Mouse (Mus musculus) heart, embryonic 11.5 days (tissue): ENCODE data around the gene Myzap. TPM values are rescaled to one million over a fixed set of nuclear protein-coding genes. Genes with fewer than 3 reads are reported as not detected.
A peak's percentile ranks its signal among the peaks of the same experiment; 100 is the strongest.

Experiments used
- ATAC-seq: fragments of 200-750 bp; cut with Nextera tagmentation; replicated peaks from 2 replicates; pipeline ENCODE4 v1.8.0; 2017; ENCODE audit warnings: moderate library complexity; ENCODE audit not compliant: insufficient number of reproducible peaks, low FRiP score, low TSS enrichment
- H3K27ac ChIP-seq: fragments of 300-500 bp; sonication (generic); 2 replicates; pipeline ENCODE4 v1.5.1; 2014; ENCODE audit warnings: mild to moderate bottlenecking, low read depth, low read length
- H3K27me3 ChIP-seq: fragments of 300-500 bp; sonication (generic); 2 replicates; pipeline ENCODE4 v1.6.1; 2014; ENCODE audit warnings: mild to moderate bottlenecking, low read length, mixed read lengths; ENCODE audit not compliant: control insufficient read depth, insufficient read depth
- H3K36me3 ChIP-seq: fragments of 300-500 bp; sonication (generic); 2 replicates; pipeline ENCODE4 v1.6.1; 2014; ENCODE audit warnings: mild to moderate bottlenecking, low read length, moderate library complexity, mixed read lengths; ENCODE audit not compliant: control insufficient read depth, insufficient read depth
- H3K4me1 ChIP-seq: fragments of 300-500 bp; sonication (generic); 2 replicates; pipeline ENCODE4 v1.6.1; 2014; ENCODE audit warnings: low read length; ENCODE audit not compliant: control insufficient read depth, insufficient read depth
- H3K4me2 ChIP-seq: fragments of 300-500 bp; sonication (generic); 2 replicates; pipeline ENCODE4 v1.6.1; 2014; ENCODE audit warnings: mild to moderate bottlenecking, moderate library complexity
- H3K4me3 ChIP-seq: fragments of 300-500 bp; sonication (generic); 2 replicates; pipeline ENCODE4 v1.5.1; 2014; ENCODE audit warnings: low read depth, low read length
- H3K9ac ChIP-seq: fragments of 300-500 bp; sonication (generic); 2 replicates; pipeline ENCODE4 v1.6.1; 2014; ENCODE audit warnings: mild to moderate bottlenecking, low read depth, low read length, moderate library complexity
- H3K9me3 ChIP-seq: fragments of 300-500 bp; sonication (generic); replicated peaks from 2 replicates; pipeline ENCODE4 v1.6.1; 2016; ENCODE audit warnings: low read length; ENCODE audit not compliant: control insufficient read depth
- WGBS: fragments of 180-500 bp; shearing (Covaris S2); extraction: QIAGEN DNeasy Blood & Tissue Kit; methylation state at CpG from one replicate; pipeline ENCODE4 v1.1.7; 2014; ENCODE audit not compliant: insufficient replicate concordance; 5-methylcytosine and 5-hydroxymethylcytosine counted together
- polyA plus RNA-seq: library from polyadenylated mRNA; unstranded; fragments of >200 nt; fragmentation: Nextera tagmentation; extraction: Ambion mirVana; gene quantifications from 2 replicates; pipeline ENCODE4 v1.2.1, GENCODE M21; 2014

The Myzap gene
- polyA plus RNA-seq = 51.3 and 58.0 TPM in 2 replicates

DNA sequence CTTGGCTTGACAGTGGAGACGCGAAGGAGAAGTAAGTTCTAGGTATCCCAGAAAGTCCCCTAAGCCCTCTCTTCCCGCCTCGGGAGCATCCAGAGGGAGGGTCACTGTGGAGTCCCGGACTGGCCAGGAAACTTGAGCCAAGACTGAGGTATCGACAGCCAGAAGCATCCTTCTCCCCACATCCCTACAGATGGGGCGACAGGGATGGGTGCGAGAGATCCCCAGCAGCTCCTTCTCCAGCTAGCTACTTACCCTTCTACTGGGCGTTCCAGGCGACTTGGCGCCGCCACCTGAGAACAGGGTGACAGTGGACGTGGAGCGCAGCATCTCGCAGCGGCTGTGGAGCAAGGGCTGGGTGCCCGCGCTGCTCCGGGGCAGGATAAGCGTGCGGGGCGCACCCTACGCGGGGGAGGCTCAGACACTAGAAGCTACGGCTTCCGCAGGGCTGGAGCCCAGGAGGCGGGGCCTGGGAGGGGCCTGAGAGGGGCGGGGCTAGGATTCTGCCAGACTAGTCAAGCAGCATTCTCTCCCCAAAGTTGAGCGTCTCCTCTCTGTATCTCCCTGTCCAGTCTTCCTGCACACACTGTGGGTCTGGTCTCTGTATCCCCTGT, at the start of gene Myzap:
Myzap (minus strand) TSS at position 423 of the 611 bp plus-strand sequence.
- no peaks in the 10 kb centered on the region for H3K9me3 ChIP-seq
- peak within 1 kb of the TSS; percentile 74 for H3K9ac ChIP-seq
- H3K27me3 ChIP-seq = peaks cover 2% of the 10 kb centered on the region; the same call in 1 of the 2 replicates
- peak within 1 kb of the TSS; percentile 76 for H3K4me2 ChIP-seq
- peaks cover 35% of the 10 kb centered on the region for H3K4me1 ChIP-seq
- H3K27ac ChIP-seq = peak within 1 kb of the TSS; percentile 47
- 1% methylated on average over 29 of the region's 29 CpGs for WGBS
- peak within 1 kb of the TSS; percentile 63 for H3K4me3 ChIP-seq
- ATAC-seq = peak; percentile 82
- H3K36me3 ChIP-seq = no peaks in the 10 kb centered on the region

DNA sequence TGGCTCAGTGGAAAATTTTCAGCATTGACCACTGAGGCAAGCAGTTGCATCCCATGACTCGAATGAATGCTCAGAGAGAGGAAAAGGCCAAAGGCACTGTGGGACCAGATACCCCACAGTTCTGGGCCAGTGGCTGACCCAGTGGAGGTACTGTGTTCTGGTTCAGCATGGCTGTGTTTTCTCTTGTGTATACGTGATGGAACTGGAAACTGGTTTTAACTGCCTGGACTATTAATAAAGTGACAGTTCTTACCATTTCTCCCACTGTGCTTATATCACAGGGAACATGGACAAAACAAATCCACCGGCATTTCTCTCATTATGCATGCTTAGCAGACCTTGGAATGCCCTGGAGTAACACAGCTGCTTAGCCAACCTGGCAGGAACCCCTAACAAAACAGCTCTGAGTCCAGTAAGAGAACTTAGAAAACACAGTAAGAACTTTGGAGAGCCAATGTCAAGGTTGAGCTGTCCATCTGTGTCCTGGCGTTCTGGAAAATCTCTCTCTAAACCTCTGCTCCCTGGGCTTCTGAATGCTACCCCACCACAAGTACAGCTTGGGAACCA, 48.3 kb upstream of the Myzap start:
- WGBS = 75% methylated on average over 4 of the region's 4 CpGs
- no peak overlapping the region for H3K4me3 ChIP-seq
- no peaks in the 10 kb centered on the region for H3K27me3 ChIP-seq
- H3K9ac ChIP-seq = no peak overlapping the region
- H3K27ac ChIP-seq = peak overlapping the region; percentile 38
- peaks cover 9% of the 10 kb centered on the region for H3K4me1 ChIP-seq
- ATAC-seq = no peak
- peaks cover 30% of the 10 kb centered on the region for H3K36me3 ChIP-seq
- H3K4me2 ChIP-seq = no peak overlapping the region
- H3K9me3 ChIP-seq = no peaks in the 10 kb centered on the region; the same call in 1 of the 2 replicates

- Histone ChIP-seq H3K4me3 (no peak overlapping the region), H3K36me3 (peaks cover 23% of the 10 kb centered on the region), H3K27me3 (no peaks in the 10 kb centered on the region), H3K27ac (no peak overlapping the region), H3K4me1 (peaks cover 9% of the 10 kb centered on the region), H3K9ac (no peak overlapping the region), H3K4me2 (no peak overlapping the region), H3K9me3 (no peaks in the 10 kb centered on the region; the same call in 1 of the 2 replicates)
- no peak for ATAC-seq
- WGBS = 72% methylated on average over 11 of the region's 11 CpGs
Observed at GRCm38 (mm10) chr9:71638198-71638597, 46.0 kb upstream of the Myzap start.

GRCm38 (mm10) chr9:71636854-71637253, 44.7 kb upstream of the Myzap start:
- Histone ChIP-seq H3K36me3 (peaks cover 18% of the 10 kb centered on the region), H3K27me3 (no peaks in the 10 kb centered on the region), H3K9ac (no peak overlapping the region), H3K4me3 (no peak overlapping the region), H3K27ac (no peak overlapping the region), H3K9me3 (no peaks in the 10 kb centered on the region), H3K4me1 (peaks cover 9% of the 10 kb centered on the region), H3K4me2 (no peak overlapping the region)
- 90% methylated on average over 1 of the region's 1 CpGs for WGBS
- ATAC-seq = no peak

GRCm38 (mm10) chr9:71635627-71636026, 43.5 kb upstream of the Myzap start:
- Histone ChIP-seq H3K4me1 (0 out of 2 replicates have a peak, but pooled peaks cover 2% of the 10 kb centered on the region), H3K27ac (no peak overlapping the region), H3K4me3 (no peak overlapping the region), H3K4me2 (no peak overlapping the region), H3K9me3 (no peaks in the 10 kb centered on the region), H3K9ac (no peak overlapping the region), H3K36me3 (peaks cover 24% of the 10 kb centered on the region), H3K27me3 (no peaks in the 10 kb centered on the region)
- ATAC-seq = no peak
- WGBS = 68% methylated on average over 1 of the region's 1 CpGs

DNA sequence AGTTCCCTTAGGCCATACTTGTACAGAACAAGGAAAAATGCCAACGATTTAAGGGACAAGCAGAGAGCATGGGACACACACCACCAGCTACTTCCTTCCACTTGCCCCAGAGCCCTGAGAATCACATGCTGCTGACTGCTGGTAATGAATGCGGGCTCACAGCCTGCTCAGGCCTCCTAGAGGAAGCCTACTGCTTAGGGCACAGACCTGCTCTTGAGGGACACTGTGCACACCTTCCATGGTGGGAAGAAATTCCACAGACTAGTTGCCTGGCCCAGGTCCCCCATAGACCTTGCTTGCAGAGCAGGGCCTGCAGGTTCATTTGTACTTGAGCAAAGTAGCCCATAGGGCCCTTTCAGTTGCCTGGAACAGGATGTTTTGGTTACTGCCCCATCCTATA, 42.8 kb upstream of the Myzap start:
- H3K27me3 ChIP-seq = no peaks in the 10 kb centered on the region
- H3K9me3 ChIP-seq = no peaks in the 10 kb centered on the region
- no peak overlapping the region for H3K4me2 ChIP-seq
- no peak overlapping the region for H3K9ac ChIP-seq
- H3K36me3 ChIP-seq = peaks cover 24% of the 10 kb centered on the region
- H3K27ac ChIP-seq = no peak overlapping the region
- H3K4me3 ChIP-seq = no peak overlapping the region
- no peaks in the 10 kb centered on the region for H3K4me1 ChIP-seq
- no peak for ATAC-seq
- WGBS = 94% methylated on average over 2 of the region's 2 CpGs

DNA sequence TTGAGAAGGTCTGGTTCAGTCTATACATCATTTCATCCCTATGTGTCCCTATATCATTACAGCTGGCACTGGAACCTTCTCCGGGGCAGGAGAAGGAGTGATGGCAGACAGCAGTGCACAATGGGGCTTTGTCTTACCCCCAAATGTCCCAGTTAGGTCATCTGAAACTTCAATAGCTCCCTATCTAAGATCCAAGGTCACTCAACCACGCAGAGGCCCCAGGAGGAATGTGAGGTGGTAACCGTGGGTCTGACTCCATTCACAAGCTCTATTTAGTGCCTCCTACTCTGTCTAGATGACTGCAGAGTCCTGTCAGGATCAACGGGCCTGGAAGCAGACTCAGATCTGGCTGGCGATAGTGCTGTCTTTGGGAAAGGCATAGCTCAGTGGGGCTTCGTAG, 36.8 kb upstream of the Myzap start:
- Histone ChIP-seq H3K36me3 (peaks cover 30% of the 10 kb centered on the region), H3K9me3 (no peaks in the 10 kb centered on the region), H3K27ac (no peak overlapping the region), H3K4me2 (no peak overlapping the region), H3K4me1 (0 out of 2 replicates have a peak, but pooled peaks cover 4% of the 10 kb centered on the region), H3K4me3 (no peak overlapping the region), H3K27me3 (no peaks in the 10 kb centered on the region), H3K9ac (no peak overlapping the region)
- WGBS = 61% methylated on average over 6 of the region's 6 CpGs
- no peak for ATAC-seq

DNA sequence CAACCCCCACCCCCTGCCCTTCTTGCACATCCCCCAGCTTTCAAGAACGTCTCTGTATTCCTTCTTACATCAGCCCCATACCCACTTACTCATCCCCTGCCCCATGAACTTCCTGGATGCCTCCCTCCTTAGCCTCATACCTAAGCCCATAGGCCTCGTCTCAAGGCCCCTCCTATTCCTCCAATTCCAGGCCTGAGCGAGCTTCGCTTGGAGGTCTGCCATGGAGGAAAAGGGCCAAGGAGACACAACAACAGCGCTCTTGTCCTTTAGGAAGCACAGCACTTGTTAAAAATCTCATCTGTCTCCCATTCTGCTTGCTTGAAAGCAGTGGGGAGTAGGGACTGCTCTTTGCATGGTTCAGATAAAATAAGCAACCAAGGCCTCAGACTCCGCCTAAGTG, 36.1 kb upstream of the Myzap start:
- H3K27ac ChIP-seq = no peak overlapping the region
- H3K27me3 ChIP-seq = no peaks in the 10 kb centered on the region
- WGBS = 78% methylated on average over 6 of the region's 6 CpGs
- H3K4me2 ChIP-seq = no peak overlapping the region
- H3K4me1 ChIP-seq = peaks cover 9% of the 10 kb centered on the region; the same call in 1 of the 2 replicates
- no peak for ATAC-seq
- H3K36me3 ChIP-seq = peaks cover 27% of the 10 kb centered on the region
- no peak overlapping the region for H3K9ac ChIP-seq
- no peak overlapping the region for H3K4me3 ChIP-seq
- H3K9me3 ChIP-seq = no peaks in the 10 kb centered on the region

DNA sequence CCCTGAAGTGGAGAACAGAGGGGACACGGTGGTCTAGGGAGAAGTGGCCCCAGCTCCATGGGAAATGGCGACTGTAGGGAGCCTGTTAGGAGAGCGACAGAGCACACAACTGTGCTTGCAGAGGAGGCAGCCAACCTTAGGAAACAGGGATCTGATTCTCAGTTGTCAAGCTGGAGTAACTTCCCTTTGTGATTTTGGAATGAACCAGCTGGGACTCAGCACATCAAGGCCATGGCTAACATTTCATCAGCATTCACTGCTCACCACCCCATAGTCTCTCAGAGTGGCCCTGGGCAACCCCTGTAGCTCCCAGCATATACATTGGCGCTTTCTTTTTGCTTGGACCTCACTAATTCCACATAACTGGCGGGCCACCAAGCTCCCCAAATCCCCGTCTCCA, 33.8 kb upstream of the Myzap start:
- H3K36me3 ChIP-seq = peaks cover 17% of the 10 kb centered on the region; the same call in 1 of the 2 replicates
- no peak overlapping the region for H3K4me2 ChIP-seq
- H3K4me3 ChIP-seq = no peak overlapping the region
- WGBS = 71% methylated on average over 6 of the region's 6 CpGs
- peaks cover 24% of the 10 kb centered on the region for H3K4me1 ChIP-seq
- no peaks in the 10 kb centered on the region for H3K27me3 ChIP-seq
- no peak overlapping the region for H3K9ac ChIP-seq
- H3K9me3 ChIP-seq = no peaks in the 10 kb centered on the region
- no peak overlapping the region for H3K27ac ChIP-seq
- ATAC-seq = no peak
